Mouse (Mus musculus) spleen, embryonic (tissue): ENCODE results near the gene Cmtm8.

ENCODE experiments used
- CTCF ChIA-PET: fragments of 350-600 bp; sonication (Branson Sonifier 250); formaldehyde crosslinking; loops from one replicate; lab custom pipeline; 2022; lab: Charles Lee

Cmtm8 gene

GRCm38 (mm10) chr9:114788697-114789096 is 55.3 kb downstream of the Cmtm8 start:
- CTCF ChIA-PET = interaction anchor here (0.5 kb wide), 1 partner anchor 14 kb away, joined by 4 read pairs; no protein-coding TSS in a partner anchor

GRCm38 (mm10) chr9:114787716-114788115 is 56.2 kb downstream of the Cmtm8 start:
- CTCF ChIA-PET = interaction anchor here (0.6 kb wide), 1 partner anchor 38 kb away, joined by 4 read pairs; no protein-coding TSS in a partner anchor

GRCm38 (mm10) chr9:114787134-114787533 is 56.8 kb downstream of the Cmtm8 start:
- CTCF ChIA-PET = no interaction called here

GRCm38 (mm10) chr9:114785432-114786125 is 58.4 kb downstream of the Cmtm8 start:
- CTCF ChIA-PET = interaction anchor here (0.8 kb wide), 1 partner anchor 43 kb away, joined by 3 read pairs; no protein-coding TSS in a partner anchor

GRCm38 (mm10) chr9:114781526-114782212 is 62.3 kb downstream of the Cmtm8 start, which contains the start of gene Cmtm7:
TSS of gene Cmtm7 (minus strand) at chr9:114781856.
- CTCF ChIA-PET = interaction anchor here (1.0 to 2.6 kb wide), 2 partner anchors 12 to 14 kb away, joined by 3 to 18 read pairs; no protein-coding TSS in a partner anchor

GRCm38 (mm10) chr9:114780746-114781525 is 63.0 kb downstream of the Cmtm8 start:
- CTCF ChIA-PET = interaction anchor here (0.6 to 2.6 kb wide), 4 partner anchors 13 to 64 kb away, joined by 3 to 18 read pairs (median 4); no protein-coding TSS in a partner anchor

- CTCF ChIA-PET = interaction anchor here (0.6 to 1.0 kb wide), 3 partner anchors 15 to 65 kb away, joined by 3 to 6 read pairs (median 3); no protein-coding TSS in a partner anchor
Observed at GRCm38 (mm10) chr9:114779984-114780745, 63.8 kb downstream of the Cmtm8 start.

- CTCF ChIA-PET = interaction anchor here (0.7 kb wide), 1 partner anchor 899 kb away, joined by 3 read pairs; no protein-coding TSS in a partner anchor
Observed at GRCm38 (mm10) chr9:114778877-114779276, 65.1 kb downstream of the Cmtm8 start.

GRCm38 (mm10) chr9:114778047-114778390 is 65.9 kb downstream of the Cmtm8 start:
- CTCF ChIA-PET = no interaction called here

GRCm38 (mm10) chr9:114777178-114778046 is 66.5 kb downstream of the Cmtm8 start:
- CTCF ChIA-PET = no interaction called here

GRCm38 (mm10) chr9:114776361-114776760 is 67.6 kb downstream of the Cmtm8 start:
- CTCF ChIA-PET = no interaction called here

GRCm38 (mm10) chr9:114775272-114775671 is 68.7 kb downstream of the Cmtm8 start:
- CTCF ChIA-PET = interaction anchor here (0.6 kb wide), 1 partner anchor 14 kb away, joined by 4 read pairs; no protein-coding TSS in a partner anchor

GRCm38 (mm10) chr9:114774629-114775028 is 69.3 kb downstream of the Cmtm8 start:
- CTCF ChIA-PET = interaction anchor here (0.6 kb wide), 1 partner anchor 14 kb away, joined by 4 read pairs; no protein-coding TSS in a partner anchor

- CTCF ChIA-PET = no interaction called here
Observed at GRCm38 (mm10) chr9:114771565-114771964, 72.4 kb downstream of the Cmtm8 start.

- CTCF ChIA-PET = interaction anchor here (0.6 kb wide), 1 partner anchor 67 kb away, joined by 6 read pairs; no protein-coding TSS in a partner anchor
Observed at GRCm38 (mm10) chr9:114770224-114770623, 73.7 kb downstream of the Cmtm8 start.

- CTCF ChIA-PET = interaction anchor here (0.7 kb wide), 1 partner anchor 13 kb away, joined by 3 read pairs; no protein-coding TSS in a partner anchor
Observed at GRCm38 (mm10) chr9:114768066-114768465, 75.9 kb downstream of the Cmtm8 start.

GRCm38 (mm10) chr9:114767507-114767906 is 76.4 kb downstream of the Cmtm8 start:
- CTCF ChIA-PET = interaction anchor here (0.7 kb wide), 1 partner anchor 12 kb away, joined by 3 read pairs; no protein-coding TSS in a partner anchor

- CTCF ChIA-PET = no interaction called here
Observed at GRCm38 (mm10) chr9:114767030-114767429, 76.9 kb downstream of the Cmtm8 start.

- CTCF ChIA-PET = interaction anchor here (1.5 kb wide), 1 partner anchor 10 kb away, joined by 7 read pairs; no protein-coding TSS in a partner anchor
Observed at GRCm38 (mm10) chr9:114763341-114763740, 80.6 kb downstream of the Cmtm8 start.
